ENCODE assay signal across 8 mouse cellular contexts in the genomic region with DNA sequence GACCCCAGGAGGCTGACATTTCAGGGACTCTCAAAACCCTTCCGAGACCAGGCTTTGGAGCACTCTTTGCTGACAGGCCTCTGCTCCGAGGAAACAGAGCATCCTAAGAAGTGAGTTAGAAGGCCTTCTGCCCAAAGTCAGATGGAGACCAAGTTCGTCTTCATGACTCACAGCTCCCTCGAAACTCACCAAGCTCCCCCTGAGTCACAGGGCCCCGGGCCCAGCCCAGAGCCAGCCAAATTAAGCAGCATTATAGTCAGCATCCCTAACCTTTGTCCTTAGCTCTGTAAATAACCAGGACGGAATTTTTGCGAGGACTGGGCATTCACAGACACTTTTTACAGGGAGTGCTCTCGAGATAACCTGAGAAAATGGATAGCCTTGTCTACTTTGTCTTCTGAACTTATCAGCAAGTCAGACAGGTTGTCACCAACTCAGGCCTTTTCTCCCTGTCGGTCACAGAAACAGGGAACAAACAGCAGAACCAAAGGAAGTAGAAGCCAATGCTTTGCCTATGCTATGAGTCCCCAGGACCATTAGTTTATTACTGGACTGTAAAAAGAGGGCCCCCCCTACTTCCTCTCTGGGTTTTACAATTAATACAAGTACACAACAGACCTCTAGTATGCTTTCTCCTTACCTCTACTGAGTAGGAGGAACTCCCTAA. TPM values are rescaled to one million over a fixed set of nuclear protein-coding genes. Genes with fewer than 3 reads are reported as not detected.
DNase-seq lines count a peak whose midpoint lies in the region; ATAC-seq and TF ChIP-seq lines count a peak whose summit lies in the region.

No protein-coding gene starts in this region.

- 71% methylated on average over 9 of the region's 9 CpGs for WGBS in kidney, embryonic 16.5 days
- WGBS in hindbrain, embryonic 12.5 days: 65% methylated on average over 9 of the region's 9 CpGs

- DNase-seq in kidney, postnatal 14 days: no peak
- peak; percentile 57 to 73 for DNase-seq in adrenal gland, postnatal 36 days
- DNase-seq in T-cell, adult 2 months (ENCODE audit: low spot score): no peak
- no peak for DNase-seq in spleen, postnatal 14 days (ENCODE audit: low spot score in 2 of 2)
- DNase-seq in frontal cortex, postnatal 14 days (ENCODE audit: low spot score in 2 of 2): no peak

- no peak overlapping the region for H3ac ChIP-seq in myocyte (ENCODE audit: control insufficient read depth, insufficient read length)

- H3K79me2 ChIP-seq in myocyte (ENCODE audit: control insufficient read depth, insufficient read depth): peaks cover 7% of the 10 kb centered on the region

- peak overlapping the region; percentile 4; the same call in 1 of the 2 replicates for H3K27ac ChIP-seq in kidney, embryonic 16.5 days (ENCODE audit: low read length)
- peak overlapping the region; percentile 64 for H3K27ac ChIP-seq in hindbrain, embryonic 12.5 days

- no peaks in the 10 kb centered on the region for H3K27me3 ChIP-seq in kidney, embryonic 16.5 days (ENCODE audit: insufficient read depth, low read length)
- no peaks in the 10 kb centered on the region for H3K27me3 ChIP-seq in hindbrain, embryonic 12.5 days
- no peaks in the 10 kb centered on the region for H3K27me3 ChIP-seq in myocyte (ENCODE audit: control insufficient read depth, insufficient read depth, insufficient read length)

- H3K4me3 ChIP-seq in kidney, embryonic 16.5 days (ENCODE audit: low read length): no peak overlapping the region
- H3K4me3 ChIP-seq in hindbrain, embryonic 12.5 days: no peak overlapping the region
- no peak overlapping the region for H3K4me3 ChIP-seq in myocyte

- peaks cover 41% of the 10 kb centered on the region for H3K4me1 ChIP-seq in kidney, embryonic 16.5 days (ENCODE audit: insufficient read depth, low read length)
- H3K4me1 ChIP-seq in hindbrain, embryonic 12.5 days: peaks cover 50% of the 10 kb centered on the region

- H3K36me3 ChIP-seq in kidney, embryonic 16.5 days (ENCODE audit: insufficient read depth, low read length): peaks cover 5% of the 10 kb centered on the region; the same call in 1 of the 2 replicates
- H3K36me3 ChIP-seq in hindbrain, embryonic 12.5 days: peaks cover 11% of the 10 kb centered on the region
- H3K36me3 ChIP-seq in myocyte (ENCODE audit: control insufficient read depth, insufficient read depth): no peaks in the 10 kb centered on the region

- H3K4me2 ChIP-seq in kidney, embryonic 16.5 days (replicated peaks; ENCODE audit: low read depth, low read length): no peak overlapping the region
- H3K4me2 ChIP-seq in hindbrain, embryonic 12.5 days (replicated peaks): peak overlapping the region; percentile 83; the same call in 1 of the 2 replicates
- peak overlapping the region; percentile 81 for H3K4me2 ChIP-seq in myocyte (ENCODE audit: low read depth)

- ATAC-seq in kidney, embryonic 16.5 days (ENCODE audit: low FRiP score, low TSS enrichment): no peak
- ATAC-seq in hindbrain, embryonic 12.5 days (ENCODE audit: low FRiP score): no peak

- H3K9ac ChIP-seq in kidney, embryonic 16.5 days (replicated peaks; ENCODE audit: low read length): no peak overlapping the region
- H3K9ac ChIP-seq in hindbrain, embryonic 12.5 days: no peak overlapping the region; the same call in 1 of the 2 replicates

- TF ChIP-seq POLR2A in myocyte (IDR thresholded peaks at IDR 0.05; ENCODE audit: insufficient read length, low read depth): no peak

- H3K9me3 ChIP-seq in kidney, embryonic 16.5 days (ENCODE audit: low read length): no peaks in the 10 kb centered on the region
- H3K9me3 ChIP-seq in hindbrain, embryonic 12.5 days (replicated peaks): no peaks in the 10 kb centered on the region

TF ChIP-seq in myocyte, 11 proteins besides CTCF, POLR2A, EP300 and RAD21:
- TF ChIP-seq SRF (IDR thresholded peaks at IDR 0.05; ENCODE audit: control insufficient read depth, insufficient read length, low read depth) (no peak), MYOG (IDR thresholded peaks at IDR 0.05; ENCODE audit: control insufficient read depth in 1 of 3, insufficient read depth in 1 of 3, insufficient read length in 2 of 3, low read depth in 2 of 3) (no peak), USF1 (IDR thresholded peaks at IDR 0.05; ENCODE audit: low read depth) (no peak), MYOD1 (IDR thresholded peaks at IDR 0.05; ENCODE audit: control insufficient read depth in 1 of 3, insufficient read length in 2 of 3, low read depth in 2 of 3) (no peak), CEBPB (IDR thresholded peaks at IDR 0.05; ENCODE audit: insufficient read depth, poor library complexity, severe bottlenecking) (no peak), REST (IDR thresholded peaks at IDR 0.05; ENCODE audit: insufficient read depth, insufficient read length) (no peak), MAX (IDR thresholded peaks at IDR 0.05; ENCODE audit: low read depth) (no peak), E2F4 (IDR thresholded peaks at IDR 0.05; ENCODE audit: insufficient read depth) (no peak), TCF12 (IDR thresholded peaks at IDR 0.05; ENCODE audit: insufficient read depth, poor library complexity, severe bottlenecking) (no peak), TCF3 (IDR thresholded peaks at IDR 0.05; ENCODE audit: insufficient read length, low read depth) (no peak), POLR2AphosphoS2 (IDR thresholded peaks at IDR 0.05; ENCODE audit: insufficient read length, low read depth) (no peak)

RNA-seq across cellular contexts. Expression of a gene that starts 5.0 kb away (rescaled TPM):
- 11.7 and 12.9 TPM in 2 replicates for polyA plus RNA-seq in kidney, embryonic 16.5 days (2015; fragmentation: Nextera tagmentation; extraction: Ambion mirVana)
- 10 to 100 TPM; 44.0 to 57.2 TPM for total RNA-seq in adrenal gland, postnatal 36 days (2021)
- polyA plus RNA-seq in hindbrain, embryonic 12.5 days (2016; fragmentation: Nextera tagmentation; extraction: Ambion mirVana): 36.2 and 36.6 TPM in 2 replicates
- polyA plus RNA-seq in myocyte (2012; fragmentation: generic; extraction: Trizol): 35.3 TPM

RNA-seq across cellular contexts. Expression of a gene that starts 9.5 kb away (rescaled TPM):
- 363 and 374 TPM in 2 replicates for polyA plus RNA-seq in kidney, embryonic 16.5 days (2015; fragmentation: Nextera tagmentation; extraction: Ambion mirVana)
- total RNA-seq in adrenal gland, postnatal 36 days (2021): 100 to 1,000 TPM; 191 to 261 TPM
- 243 and 249 TPM in 2 replicates for polyA plus RNA-seq in hindbrain, embryonic 12.5 days (2016; fragmentation: Nextera tagmentation; extraction: Ambion mirVana)
- polyA plus RNA-seq in myocyte (2012; fragmentation: generic; extraction: Trizol): 113 TPM

RNA-seq across cellular contexts. Expression of a gene that starts 15.4 kb away (rescaled TPM):
- polyA plus RNA-seq in kidney, embryonic 16.5 days (2015; fragmentation: Nextera tagmentation; extraction: Ambion mirVana): 29.8 and 32.2 TPM in 2 replicates
- total RNA-seq in adrenal gland, postnatal 36 days (2021): 10 to 100 TPM; 16.0 to 19.6 TPM
- polyA plus RNA-seq in hindbrain, embryonic 12.5 days (2016; fragmentation: Nextera tagmentation; extraction: Ambion mirVana): 25.2 and 28.9 TPM in 2 replicates
- polyA plus RNA-seq in myocyte (2012; fragmentation: generic; extraction: Trizol): 8.0 TPM

RNA-seq across cellular contexts. Expression of a gene that starts 17.7 kb away (rescaled TPM):
- 6.8 and 8.6 TPM in 2 replicates for polyA plus RNA-seq in kidney, embryonic 16.5 days (2015; fragmentation: Nextera tagmentation; extraction: Ambion mirVana)
- total RNA-seq in adrenal gland, postnatal 36 days (2021): 10 to 100 TPM; 10.5 to 12.4 TPM
- 27.8 and 29.4 TPM in 2 replicates for polyA plus RNA-seq in hindbrain, embryonic 12.5 days (2016; fragmentation: Nextera tagmentation; extraction: Ambion mirVana)
- 0.42 TPM for polyA plus RNA-seq in myocyte (2012; fragmentation: generic; extraction: Trizol)

RNA-seq across cellular contexts. Expression of a gene that starts 30.7 kb away (rescaled TPM):
- polyA plus RNA-seq in kidney, embryonic 16.5 days (2015; fragmentation: Nextera tagmentation; extraction: Ambion mirVana): 19.5 and 20.6 TPM in 2 replicates
- total RNA-seq in adrenal gland, postnatal 36 days (2021): 10 to 100 TPM in 1 of 2 experiments, 1 to 10 TPM in 1; 6.3 to 14.2 TPM
- polyA plus RNA-seq in hindbrain, embryonic 12.5 days (2016; fragmentation: Nextera tagmentation; extraction: Ambion mirVana): 20.5 and 21.6 TPM in 2 replicates
- 2.6 TPM for polyA plus RNA-seq in myocyte (2012; fragmentation: generic; extraction: Trizol)

Comparison
In these comparisons a context has a peak if more than half of its experiments do, and no peak if none do; other contexts are left out.
1. DNase-seq: peak in adrenal gland, postnatal 36 days (2 of 2); none in kidney, postnatal 14 days (single experiment), T-cell, adult 2 months (single experiment), spleen, postnatal 14 days (0 of 2) and frontal cortex, postnatal 14 days (0 of 2).